Mouse (Mus musculus) embryonic facial prominence, embryonic 12.5 days (tissue): ENCODE measurements at regions not wholly inside any gene's neighbourhood (a gene's known extent, or its start where the extent isn't known, plus 50 kb on each side); places are given as distances from the start of the nearest gene placed in this dataset.

Source experiments
- ATAC-seq: fragments of 200-750 bp; cut with Nextera tagmentation; 2 replicates; pipeline ENCODE4 v1.8.0; 2017; ENCODE audit not compliant: insufficient number of reproducible peaks, insufficient read depth, low FRiP score, low TSS enrichment
- H3K27ac ChIP-seq: fragments of 300-500 bp; sonication (generic); 2 replicates; pipeline ENCODE4 v1.5.1; 2016; ENCODE audit warnings: mild to moderate bottlenecking
- H3K27me3 ChIP-seq: fragments of 300-500 bp; sonication (generic); 2 replicates; pipeline ENCODE4 v1.6.1; 2016; ENCODE audit warnings: mild to moderate bottlenecking, moderate library complexity
- H3K36me3 ChIP-seq: fragments of 300-500 bp; sonication (generic); 2 replicates; pipeline ENCODE4 v1.6.1; 2016; ENCODE audit warnings: mild to moderate bottlenecking
- H3K4me1 ChIP-seq: fragments of 300-500 bp; sonication (generic); 2 replicates; pipeline ENCODE4 v1.6.1; 2016
- H3K4me2 ChIP-seq: fragments of 300-500 bp; sonication (generic); replicated peaks from 2 replicates; pipeline ENCODE4 v1.6.1; 2016; ENCODE audit warnings: mild to moderate bottlenecking, moderate library complexity
- H3K4me3 ChIP-seq: fragments of 300-500 bp; sonication (generic); 2 replicates; pipeline ENCODE4 v1.5.1; 2016; ENCODE audit warnings: mild to moderate bottlenecking
- H3K9ac ChIP-seq: fragments of 300-500 bp; sonication (generic); 2 replicates; pipeline ENCODE4 v1.6.1; 2016; ENCODE audit warnings: mild to moderate bottlenecking, moderate library complexity
- H3K9me3 ChIP-seq: fragments of 300-500 bp; sonication (generic); 2 replicates; pipeline ENCODE4 v1.6.1; 2016; ENCODE audit warnings: mild to moderate bottlenecking, moderate library complexity
- WGBS: fragments of 180-500 bp; shearing (Covaris S2); methylation state at CpG from one replicate; pipeline ENCODE4 v1.1.7; 2016; 5-methylcytosine and 5-hydroxymethylcytosine counted together

- no peaks in the 10 kb centered on the region for H3K9me3 ChIP-seq
- WGBS: 89% methylated on average over 2 of the region's 2 CpGs
Measured at GRCm38 (mm10) chr8:127662776-127663499, 599.2 kb downstream of the Pard3 start.

GRCm38 (mm10) chr8:127666606-127667005 lies 602.9 kb downstream of the Pard3 start:
- WGBS: 52% methylated on average over 2 of the region's 2 CpGs
- Histone ChIP-seq H3K9me3 (no peaks in the 10 kb centered on the region), H3K4me3 (no peak overlapping the region), H3K27me3 (0 out of 2 replicates have a peak, but pooled peaks cover 3% of the 10 kb centered on the region), H3K4me1 (no peaks in the 10 kb centered on the region), H3K36me3 (no peaks in the 10 kb centered on the region), H3K4me2 (no peak overlapping the region), H3K27ac (no peak overlapping the region), H3K9ac (no peak overlapping the region)
- ATAC-seq: no peak

More at GRCm38 (mm10) chr8:127662776-127663499, 599.2 kb downstream of the Pard3 start:
- Histone ChIP-seq H3K27me3 (no peaks in the 10 kb centered on the region), H3K9ac (no peak overlapping the region), H3K4me1 (no peaks in the 10 kb centered on the region), H3K36me3 (no peaks in the 10 kb centered on the region), H3K27ac (no peak overlapping the region), H3K4me2 (no peak overlapping the region), H3K4me3 (no peak overlapping the region)
- ATAC-seq: no peak

DNA sequence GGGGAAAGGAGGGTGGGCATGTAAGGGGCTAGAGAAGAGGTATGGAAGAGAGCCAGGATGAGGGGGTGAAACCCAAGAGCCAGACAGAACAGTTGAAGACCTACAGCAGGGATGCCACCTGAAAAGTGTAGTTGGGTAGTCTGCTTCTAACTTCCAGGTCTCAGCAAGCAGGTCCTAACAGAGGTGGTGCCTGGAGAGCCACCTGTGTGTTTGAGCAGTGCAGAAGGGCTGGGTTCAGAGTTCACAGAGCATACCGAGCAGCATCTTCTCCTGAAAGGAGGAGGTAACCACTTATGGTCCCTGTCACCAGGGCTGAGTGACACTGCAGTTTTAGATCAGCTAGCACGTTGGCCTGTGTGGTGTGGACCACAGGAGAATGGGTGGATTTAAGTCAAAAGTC lies 605.3 kb downstream of the Pard3 start:
- 0 out of 2 replicates have a peak, but pooled peaks cover 3% of the 10 kb centered on the region for H3K27me3 ChIP-seq
- 44% methylated on average over 2 of the region's 2 CpGs for WGBS
- H3K9ac ChIP-seq: no peak overlapping the region
- no peak overlapping the region for H3K27ac ChIP-seq
- ATAC-seq: no peak
- H3K4me2 ChIP-seq: no peak overlapping the region
- no peaks in the 10 kb centered on the region for H3K36me3 ChIP-seq
- H3K4me3 ChIP-seq: no peak overlapping the region
- no peaks in the 10 kb centered on the region for H3K9me3 ChIP-seq
- no peaks in the 10 kb centered on the region for H3K4me1 ChIP-seq

DNA sequence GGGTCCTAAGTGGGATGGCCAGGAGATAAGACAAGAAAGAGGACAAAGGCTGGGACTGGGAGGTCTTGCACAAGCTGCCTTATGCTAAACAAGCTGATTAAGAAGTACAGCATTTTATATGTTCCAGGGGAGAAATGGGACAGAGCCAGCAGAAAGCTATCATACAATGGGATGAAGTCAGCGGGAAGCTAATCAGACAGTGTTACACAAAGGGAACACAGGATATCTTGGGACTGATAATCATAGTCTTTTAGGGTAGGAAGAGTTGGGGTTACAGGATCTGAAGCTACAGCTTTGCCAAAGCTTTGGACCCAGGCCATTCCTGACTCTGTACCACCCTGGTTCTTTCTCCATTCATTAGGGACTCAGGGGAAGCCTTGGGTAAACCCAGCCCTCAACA lies 610.4 kb downstream of the Pard3 start:
- no peaks in the 10 kb centered on the region for H3K9me3 ChIP-seq
- ATAC-seq: no peak
- H3K4me1 ChIP-seq: no peaks in the 10 kb centered on the region
- no peaks in the 10 kb centered on the region for H3K36me3 ChIP-seq
- no peaks in the 10 kb centered on the region for H3K27me3 ChIP-seq
- no peak overlapping the region for H3K9ac ChIP-seq
- WGBS: 91% methylated on average over 1 of the region's 1 CpGs
- H3K27ac ChIP-seq: no peak overlapping the region
- H3K4me2 ChIP-seq: no peak overlapping the region
- no peak overlapping the region for H3K4me3 ChIP-seq

DNA sequence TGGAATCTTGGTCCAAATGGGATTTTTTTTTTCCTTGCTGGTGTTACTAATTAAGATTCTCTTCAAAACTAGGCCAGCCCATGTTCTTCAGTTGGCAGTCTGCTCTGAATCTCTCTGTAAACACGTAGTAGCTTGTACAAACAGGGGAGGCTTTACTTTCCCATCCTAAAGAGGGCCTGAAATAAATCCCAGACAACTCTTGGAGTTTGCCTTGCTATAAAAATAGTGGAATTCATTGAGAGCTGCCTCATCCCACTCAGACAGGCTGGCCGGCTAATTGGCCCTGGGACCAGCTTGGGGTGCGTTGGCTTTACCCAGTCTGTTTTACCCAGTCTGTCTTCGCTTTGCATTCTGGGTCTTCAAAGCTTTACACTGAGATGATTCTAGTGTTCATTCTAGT lies 611.7 kb downstream of the Pard3 start:
- Histone ChIP-seq H3K36me3 (no peaks in the 10 kb centered on the region), H3K27ac (no peak overlapping the region), H3K27me3 (no peaks in the 10 kb centered on the region), H3K4me1 (no peaks in the 10 kb centered on the region), H3K4me3 (no peak overlapping the region), H3K9me3 (no peaks in the 10 kb centered on the region), H3K9ac (no peak overlapping the region), H3K4me2 (no peak overlapping the region)
- ATAC-seq: no peak
- WGBS: 86% methylated on average over 4 of the region's 4 CpGs

DNA sequence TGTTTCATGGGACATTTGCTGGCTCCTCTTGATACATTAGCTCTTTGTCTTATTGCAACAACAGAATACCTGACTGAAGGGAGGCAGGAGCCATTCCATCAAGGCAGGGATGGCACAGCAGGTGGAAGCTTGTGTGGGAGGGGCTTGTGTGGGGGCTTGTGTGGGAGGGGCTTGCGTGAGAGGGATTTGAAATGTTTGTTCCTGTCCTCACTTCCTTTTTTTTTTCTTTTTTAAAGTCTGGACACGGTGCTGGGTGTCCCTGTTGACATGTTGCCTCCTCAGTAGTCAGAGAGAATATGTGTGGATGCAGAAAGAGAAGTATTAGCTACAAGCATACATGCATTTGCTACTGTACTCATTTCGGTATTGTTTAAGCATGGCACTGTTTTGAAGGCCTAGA lies 616.5 kb downstream of the Pard3 start:
- H3K27me3 ChIP-seq: no peaks in the 10 kb centered on the region
- H3K9ac ChIP-seq: no peak overlapping the region
- no peak overlapping the region for H3K4me2 ChIP-seq
- no peak for ATAC-seq
- no peak overlapping the region for H3K27ac ChIP-seq
- H3K9me3 ChIP-seq: no peaks in the 10 kb centered on the region
- H3K36me3 ChIP-seq: no peaks in the 10 kb centered on the region
- 66% methylated on average over 3 of the region's 3 CpGs for whole genome bisulfite sequencing
- no peaks in the 10 kb centered on the region for H3K4me1 ChIP-seq
- no peak overlapping the region for H3K4me3 ChIP-seq

DNA sequence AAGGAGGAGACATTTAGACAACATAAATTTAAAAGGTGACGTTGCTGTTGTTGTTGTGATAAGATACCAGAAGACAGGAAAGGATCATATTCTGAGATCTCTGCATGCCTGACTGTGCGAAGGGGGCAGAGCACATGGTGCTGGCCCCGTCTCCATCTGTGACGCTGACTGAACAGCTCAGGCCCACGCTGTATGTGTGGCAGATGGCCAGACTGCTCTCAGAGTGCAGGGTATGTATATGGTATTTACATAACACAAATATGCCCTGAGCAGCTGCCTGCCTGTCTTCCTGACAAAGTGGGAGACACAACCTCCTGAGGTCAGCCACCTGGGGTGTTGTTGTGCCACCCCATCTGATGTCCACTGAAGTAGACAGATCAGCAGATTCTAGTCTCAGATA lies 620.5 kb downstream of the Pard3 start:
- no peak for ATAC-seq
- no peaks in the 10 kb centered on the region for H3K27me3 ChIP-seq
- no peaks in the 10 kb centered on the region for H3K9me3 ChIP-seq
- H3K4me1 ChIP-seq: no peaks in the 10 kb centered on the region
- whole genome bisulfite sequencing: 71% methylated on average over 5 of the region's 5 CpGs
- no peak overlapping the region for H3K4me2 ChIP-seq
- H3K9ac ChIP-seq: no peak overlapping the region
- no peak overlapping the region for H3K27ac ChIP-seq
- H3K4me3 ChIP-seq: no peak overlapping the region
- no peaks in the 10 kb centered on the region for H3K36me3 ChIP-seq

- H3K4me3 ChIP-seq: no peak overlapping the region
- H3K9ac ChIP-seq: no peak overlapping the region
- no peaks in the 10 kb centered on the region for H3K27me3 ChIP-seq
- ATAC-seq: no peak
- no peaks in the 10 kb centered on the region for H3K9me3 ChIP-seq
- H3K27ac ChIP-seq: no peak overlapping the region
- no peak overlapping the region for H3K4me2 ChIP-seq
- H3K36me3 ChIP-seq: no peaks in the 10 kb centered on the region
- WGBS: 81% methylated on average over 4 of the region's 4 CpGs
- no peaks in the 10 kb centered on the region for H3K4me1 ChIP-seq
Measured at GRCm38 (mm10) chr8:127690792-127691191, 627.1 kb downstream of the Pard3 start.

DNA sequence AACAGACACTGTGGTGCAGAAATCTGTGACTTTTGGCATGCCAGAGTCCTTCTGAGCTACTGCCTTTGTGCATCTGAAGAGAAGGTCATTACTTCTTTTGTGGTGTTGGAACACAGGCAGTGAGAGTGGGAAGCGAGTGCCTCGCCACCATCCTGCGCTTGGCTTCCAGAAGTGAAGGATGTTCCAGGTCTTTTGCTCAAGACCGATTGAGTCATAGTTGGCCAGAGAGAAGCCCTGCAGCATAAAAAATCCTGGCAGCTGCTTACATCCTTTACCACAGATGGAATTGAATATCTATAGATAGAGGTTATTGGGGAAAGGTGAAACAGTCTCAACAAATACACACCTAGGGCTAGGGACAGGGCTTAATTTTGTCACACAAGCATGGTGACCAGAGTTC lies 634.7 kb downstream of the Pard3 start:
- 89% methylated on average over 4 of the region's 4 CpGs for WGBS
- no peak overlapping the region for H3K4me2 ChIP-seq
- no peaks in the 10 kb centered on the region for H3K36me3 ChIP-seq
- no peaks in the 10 kb centered on the region for H3K27me3 ChIP-seq
- H3K27ac ChIP-seq: no peak overlapping the region
- no peak overlapping the region for H3K9ac ChIP-seq
- no peak overlapping the region for H3K4me3 ChIP-seq
- no peaks in the 10 kb centered on the region for H3K4me1 ChIP-seq
- no peak for ATAC-seq
- H3K9me3 ChIP-seq: no peaks in the 10 kb centered on the region

- Histone ChIP-seq H3K4me2 (no peak overlapping the region), H3K36me3 (no peaks in the 10 kb centered on the region), H3K9me3 (no peaks in the 10 kb centered on the region), H3K4me1 (no peaks in the 10 kb centered on the region), H3K4me3 (no peak overlapping the region), H3K9ac (no peak overlapping the region), H3K27me3 (no peaks in the 10 kb centered on the region), H3K27ac (no peak overlapping the region)
- ATAC-seq: no peak
- WGBS: 53% methylated on average over 4 of the region's 4 CpGs
Measured at GRCm38 (mm10) chr8:127704406-127704805, 640.7 kb downstream of the Pard3 start.

- Histone ChIP-seq H3K4me1 (no peaks in the 10 kb centered on the region), H3K9ac (no peak overlapping the region), H3K36me3 (no peaks in the 10 kb centered on the region), H3K27me3 (no peaks in the 10 kb centered on the region), H3K27ac (no peak overlapping the region), H3K4me2 (no peak overlapping the region), H3K9me3 (no peaks in the 10 kb centered on the region), H3K4me3 (no peak overlapping the region)
- 62% methylated on average over 16 of the region's 16 CpGs for WGBS
- ATAC-seq: no peak
Measured at GRCm38 (mm10) chr8:127706051-127706835, 642.5 kb downstream of the Pard3 start.

GRCm38 (mm10) chr8:127709439-127709838 lies 645.7 kb downstream of the Pard3 start:
- Histone ChIP-seq H3K36me3 (no peaks in the 10 kb centered on the region), H3K27me3 (no peaks in the 10 kb centered on the region), H3K4me3 (no peak overlapping the region), H3K4me2 (no peak overlapping the region), H3K4me1 (0 out of 2 replicates have a peak, but pooled peaks cover 2% of the 10 kb centered on the region), H3K9ac (no peak overlapping the region), H3K27ac (no peak overlapping the region), H3K9me3 (no peaks in the 10 kb centered on the region)
- no peak for ATAC-seq
- WGBS: 87% methylated on average over 5 of the region's 5 CpGs
